Mouse (Mus musculus): ENCODE data around the gene Stap2.

Gene Stap2

DNA sequence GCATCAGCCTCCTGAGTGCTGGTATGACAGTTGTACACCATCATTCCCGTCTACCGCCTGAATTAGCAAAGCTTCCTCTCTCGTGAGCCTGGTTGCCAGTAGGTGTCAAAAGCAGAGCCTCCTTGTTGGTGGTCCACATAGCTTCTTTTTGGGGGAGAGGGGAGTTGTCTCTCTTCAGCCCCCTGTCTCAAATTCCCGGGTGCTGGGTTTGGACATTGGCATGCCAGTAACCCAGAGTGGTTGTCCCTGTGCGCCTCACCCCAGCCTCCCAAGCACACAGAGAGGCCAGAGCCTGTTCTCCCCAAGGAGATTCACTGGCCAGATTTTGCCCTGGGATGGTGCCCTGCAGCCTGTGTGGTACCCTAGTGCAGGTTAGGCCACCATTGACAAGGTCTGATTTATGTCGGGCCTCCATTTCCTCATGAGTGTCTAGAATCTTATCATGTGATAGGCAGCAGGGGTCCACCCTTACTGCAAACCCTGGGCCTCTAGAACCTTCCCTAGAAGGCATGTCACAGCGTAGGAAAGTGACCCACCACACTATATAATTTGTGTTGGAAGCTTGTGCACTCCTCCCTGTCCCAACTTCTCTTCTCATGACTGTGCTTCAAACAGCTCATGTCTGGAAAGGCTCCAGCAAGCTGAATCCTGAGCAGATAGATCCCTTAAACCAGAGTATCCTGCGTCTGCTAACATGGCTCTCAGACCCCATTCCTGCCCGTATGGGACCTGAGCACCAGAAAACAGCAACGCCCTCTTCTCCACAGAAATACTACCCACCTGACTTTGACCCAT, 45.2 kb downstream of the Stap2 start:
- no peak for DNase-seq (ENCODE audit: low spot score)

GRCm38 (mm10) chr17:55958918-55959728, 46.3 kb downstream of the Stap2 start, which contains the start of gene Yju2:
TSS of gene Yju2 (plus strand) at chr17:55959099.
- DNase-seq (ENCODE audit: low spot score) = peak; percentile 92

- DNase-seq (ENCODE audit: low spot score) = no peak
These were observed 46.8 kb downstream of the Stap2 start for GRCm38 (mm10) chr17:55958584-55958886.

DNA sequence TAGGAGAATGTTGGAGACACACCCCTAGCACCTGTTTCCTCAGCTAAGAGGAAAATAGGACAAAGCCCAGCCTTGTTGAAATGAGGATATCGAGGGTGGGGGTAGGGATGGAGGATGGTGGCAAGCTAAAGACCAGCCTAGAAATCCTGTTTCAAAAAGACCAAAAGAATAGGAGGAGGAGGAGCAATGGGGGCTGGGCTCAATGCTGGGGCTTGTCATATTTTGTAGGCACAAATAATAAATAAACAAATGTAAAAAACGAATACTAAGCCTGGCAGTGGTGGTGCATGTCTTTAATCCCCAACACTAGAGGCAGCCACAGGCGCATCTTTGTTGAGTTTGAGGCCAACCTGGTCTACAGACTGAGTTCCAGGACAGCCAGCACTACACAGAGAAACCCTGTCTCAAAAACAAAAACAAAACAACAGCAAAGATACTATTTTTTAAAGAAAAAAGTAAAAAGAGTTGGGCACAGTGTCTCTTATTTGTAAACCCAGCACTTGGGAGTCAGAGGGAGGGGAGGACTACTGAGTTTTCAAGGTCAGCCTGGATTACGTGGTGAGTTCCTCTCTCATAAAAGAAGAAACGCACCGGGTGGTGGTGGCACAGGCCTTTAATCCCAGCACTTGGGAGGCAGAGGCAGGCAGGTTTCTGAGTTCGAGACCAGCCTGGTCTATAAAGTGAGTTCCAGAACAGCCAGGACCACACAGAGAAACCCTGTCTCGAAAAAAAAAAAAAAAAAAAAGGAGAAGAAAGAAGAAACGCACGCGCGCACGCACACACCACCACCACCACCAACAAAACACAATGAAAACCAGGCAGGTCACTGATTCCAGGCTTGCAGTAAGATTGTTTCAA, 47.4 kb downstream of the Stap2 start:
- no peak for DNase-seq (ENCODE audit: low spot score)

- peak; percentile 62 for DNase-seq (ENCODE audit: low spot score)
These were observed 48.2 kb downstream of the Stap2 start for GRCm38 (mm10) chr17:55957168-55957567.

DNA sequence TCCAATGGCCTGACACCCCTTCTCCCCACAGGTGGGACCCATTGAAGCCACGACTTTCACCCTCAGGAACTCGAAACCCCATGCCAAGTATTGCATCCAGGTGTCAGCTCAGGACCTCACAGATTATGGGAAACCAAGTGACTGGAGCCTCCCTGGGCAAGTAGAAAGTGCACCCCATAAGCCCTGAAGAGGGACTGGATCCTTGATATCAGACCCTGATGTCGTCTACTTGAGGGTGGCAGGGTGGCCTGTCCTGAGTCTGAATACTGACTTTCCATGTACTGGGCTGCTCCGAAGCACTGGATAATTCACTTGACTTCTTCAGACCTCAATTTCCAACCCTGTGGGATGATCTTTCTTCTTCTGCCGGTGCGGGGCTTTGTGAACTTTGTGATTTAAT, 48.8 kb downstream of the Stap2 start:
- DNase-seq (ENCODE audit: low spot score) = no peak

DNA sequence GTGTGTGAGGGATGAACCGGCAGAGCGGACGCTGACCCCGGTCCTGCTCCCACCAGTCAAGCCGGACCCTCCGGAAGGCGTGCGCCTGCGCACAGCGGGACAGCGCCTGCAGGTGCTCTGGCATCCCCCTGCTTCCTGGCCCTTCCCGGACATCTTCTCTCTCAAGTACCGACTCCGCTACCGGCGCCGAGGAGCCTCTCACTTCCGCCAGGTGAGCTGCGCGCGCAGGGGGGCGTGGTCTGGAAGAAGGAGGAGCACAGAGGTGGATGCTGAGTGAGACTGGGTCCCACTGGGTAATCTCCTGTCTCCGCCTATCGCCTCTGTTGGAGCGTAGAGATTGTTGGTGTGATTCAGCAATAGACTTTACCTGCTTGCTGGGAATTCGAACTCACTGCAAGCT, 49.3 kb downstream of the Stap2 start:
- DNase-seq (ENCODE audit: low spot score) = peak; percentile 54

DNA sequence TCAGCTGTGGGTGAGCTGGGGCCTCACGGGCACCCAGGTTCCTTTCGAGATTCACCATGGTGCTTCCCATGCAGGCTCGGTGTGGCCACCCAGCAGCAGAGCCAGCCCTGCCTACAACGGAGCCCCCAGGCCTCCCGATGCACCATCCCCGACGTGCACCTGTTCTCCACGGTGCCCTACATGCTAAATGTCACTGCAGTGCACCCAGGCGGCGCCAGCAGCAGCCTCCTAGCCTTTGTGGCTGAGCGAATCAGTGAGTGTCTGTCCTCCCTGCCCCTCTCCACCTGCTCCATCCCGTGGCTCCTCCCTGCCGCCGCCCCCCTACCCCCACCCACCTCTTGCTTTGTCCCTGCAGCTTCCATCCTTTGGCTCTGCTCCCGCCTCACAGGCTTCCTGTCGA, 51.2 kb downstream of the Stap2 start:
- no peak for DNase-seq (ENCODE audit: low spot score)

DNA sequence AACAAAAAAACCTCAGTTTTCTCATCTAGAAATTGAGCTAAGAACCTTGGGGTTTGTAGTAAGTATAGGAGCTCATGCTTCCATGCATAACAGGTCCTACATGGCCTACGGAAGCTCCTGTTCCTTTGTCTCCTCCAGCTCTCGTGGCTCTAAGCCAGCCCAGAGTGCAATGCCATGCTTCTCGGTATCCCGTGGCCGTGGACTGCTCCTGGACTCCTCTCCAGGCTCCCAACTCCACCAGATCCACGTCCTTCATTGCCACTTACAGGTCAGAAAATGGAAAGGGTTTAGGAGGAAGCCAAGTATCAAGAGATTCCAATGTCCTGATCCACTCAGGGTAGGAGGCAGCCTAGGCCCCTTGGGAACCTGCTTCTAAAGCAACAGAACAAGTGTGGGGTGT, 51.6 kb downstream of the Stap2 start:
- DNase-seq (ENCODE audit: low spot score) = no peak

DNA sequence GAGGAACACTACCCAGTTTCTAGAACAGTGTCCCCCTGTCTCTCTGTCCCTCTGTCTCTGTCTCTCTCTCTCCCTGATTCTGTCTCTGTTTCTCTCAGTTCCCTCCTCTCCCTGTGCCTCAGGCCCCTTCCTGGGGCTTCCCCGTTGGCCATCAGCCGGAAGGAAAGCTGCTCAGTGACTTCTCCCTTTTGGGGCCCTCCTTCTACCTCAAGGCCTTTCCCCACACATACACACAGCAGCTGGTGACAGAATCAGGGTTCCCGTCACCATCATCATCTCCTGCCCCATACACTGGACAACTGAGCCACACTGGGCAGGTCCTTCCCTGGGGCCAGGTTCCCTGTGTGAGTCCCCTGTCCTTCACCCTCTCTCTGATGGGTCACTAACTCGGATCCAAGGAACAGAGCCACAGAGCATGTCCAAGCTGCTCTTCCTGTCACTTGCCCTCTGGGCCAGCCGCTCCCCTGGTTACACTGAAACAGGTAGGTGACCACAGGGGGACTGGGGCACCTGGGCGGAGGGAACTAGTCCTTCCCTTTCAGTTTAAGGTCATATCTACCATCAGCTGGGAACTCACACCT, 52.8 kb downstream of the Stap2 start, which contains the start of gene Ebi3:
Ebi3 (plus strand) TSS at position 194 of the 581 bp plus-strand sequence.
- DNase-seq (ENCODE audit: low spot score) = no peak

DNA sequence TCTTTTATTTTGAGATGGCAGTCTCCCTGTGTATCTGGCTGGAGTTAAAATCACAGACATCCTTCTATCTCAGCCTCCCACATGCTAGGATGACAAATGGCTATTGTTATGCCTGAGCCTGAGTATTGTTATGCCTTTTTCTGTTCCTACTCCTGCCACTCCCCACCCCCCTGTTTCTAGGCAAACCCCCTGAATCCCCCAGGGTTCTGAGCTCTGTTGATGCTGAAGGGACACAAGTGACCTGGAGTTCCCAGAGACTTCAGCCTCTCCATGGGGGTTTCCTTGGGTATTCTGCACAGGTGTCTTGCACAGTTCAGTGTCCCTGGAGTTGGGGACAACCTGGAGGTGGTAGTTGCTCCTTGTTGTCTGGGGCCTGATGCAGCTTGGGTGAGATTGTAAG, 53.3 kb downstream of the Stap2 start:
- no peak for DNase-seq (ENCODE audit: low spot score)

DNA sequence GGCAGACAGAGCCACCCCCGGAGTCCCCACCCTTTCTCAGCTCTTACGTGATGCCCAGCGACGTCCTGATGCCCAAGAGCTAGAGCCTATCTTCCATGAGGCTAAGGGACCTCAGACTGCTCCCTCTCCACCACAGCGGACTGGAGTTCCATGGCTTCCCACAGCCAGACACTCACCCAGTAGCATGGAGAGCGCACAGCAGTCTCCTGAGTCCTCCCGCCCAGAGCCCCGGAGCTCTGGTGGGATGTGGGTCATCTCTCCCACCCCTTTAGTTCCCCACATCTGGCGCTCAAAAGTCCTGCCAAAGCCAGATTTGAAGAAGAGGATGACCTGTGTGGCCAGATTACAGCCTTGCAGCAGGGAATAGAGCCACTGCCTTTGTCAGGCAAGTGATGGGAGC, 54.8 kb downstream of the Stap2 start:
- DNase-seq (ENCODE audit: low spot score) = no peak

GRCm38 (mm10) chr17:55949400-55949799, 56.0 kb downstream of the Stap2 start, which contains the start of gene Zfp119b:
TSS of gene Zfp119b (minus strand) at chr17:55949500.
- no peak for DNase-seq (ENCODE audit: low spot score)

GRCm38 (mm10) chr17:55948647-55949046, 56.7 kb downstream of the Stap2 start:
- DNase-seq (ENCODE audit: low spot score) = no peak
